Mouse (Mus musculus) Muller cell, postnatal 12 days (primary cell): Measurements from ENCODE around the gene Gng12.
"Not testable (repeated sequence)": the region's sequence is repeated elsewhere in the genome, so short reads cannot be mapped to it uniquely, and the experiment has no call there.

Experiments used
- DNase-seq: peaks from one replicate; pipeline ENCODE4 v3.0.0-alpha.2; 2015; ENCODE audit errors: inconsistent ontology term

The Gng12 gene

GRCm38 (mm10) chr6:66989037-66989436 is 92.8 kb downstream of the Gng12 start:
- DNase-seq = no peak

- DNase-seq = no peak
These were observed 93.3 kb downstream of the Gng12 start for GRCm38 (mm10) chr6:66989518-66989917.

- peak; percentile 30 for DNase-seq
These were observed 96.0 kb downstream of the Gng12 start for GRCm38 (mm10) chr6:66992232-66992631.

GRCm38 (mm10) chr6:66992786-66993185 is 96.6 kb downstream of the Gng12 start:
- no peak for DNase-seq

- no peak for DNase-seq
These were observed 98.8 kb downstream of the Gng12 start for GRCm38 (mm10) chr6:66994981-66995380.

- DNase-seq = no peak
These were observed 99.6 kb downstream of the Gng12 start for GRCm38 (mm10) chr6:66995825-66996224.

GRCm38 (mm10) chr6:66996257-66996656 is 100.1 kb downstream of the Gng12 start:
- DNase-seq = no peak

GRCm38 (mm10) chr6:66998645-66999044 is 102.4 kb downstream of the Gng12 start:
- DNase-seq = peak; percentile 70

- DNase-seq = no peak
These were observed 103.6 kb downstream of the Gng12 start for GRCm38 (mm10) chr6:66999800-67000199.

- DNase-seq = no peak
These were observed 113.7 kb downstream of the Gng12 start for GRCm38 (mm10) chr6:67009888-67010287.

- peak; percentile 58 for DNase-seq
These were observed 114.4 kb downstream of the Gng12 start for GRCm38 (mm10) chr6:67010370-67011216.

GRCm38 (mm10) chr6:67011217-67011518 is 115.0 kb downstream of the Gng12 start:
- no peak for DNase-seq

GRCm38 (mm10) chr6:67013293-67013948 is 117.2 kb downstream of the Gng12 start:
- no peak for DNase-seq

- no peak for DNase-seq
These were observed 117.9 kb downstream of the Gng12 start for GRCm38 (mm10) chr6:67013949-67014678.

GRCm38 (mm10) chr6:67014679-67015075 is 118.5 kb downstream of the Gng12 start:
- DNase-seq = no peak

GRCm38 (mm10) chr6:67015739-67016519 is 119.7 kb downstream of the Gng12 start:
- DNase-seq = no peak

- DNase-seq = no peak
These were observed 120.4 kb downstream of the Gng12 start for GRCm38 (mm10) chr6:67016520-67017111.

GRCm38 (mm10) chr6:67018365-67018764 is 122.2 kb downstream of the Gng12 start:
- no peak for DNase-seq

- DNase-seq = not testable (repeated sequence)
These were observed 122.8 kb downstream of the Gng12 start for GRCm38 (mm10) chr6:67019001-67019400.

GRCm38 (mm10) chr6:67021308-67021707 is 125.1 kb downstream of the Gng12 start:
- no peak for DNase-seq

- no peak for DNase-seq
These were observed 127.5 kb downstream of the Gng12 start for GRCm38 (mm10) chr6:67023729-67024128.
